Mouse (Mus musculus) embryonic facial prominence, embryonic 12.5 days (tissue): ENCODE measurements around the gene Asb13. TPM values are rescaled to one million over a fixed set of nuclear protein-coding genes. Genes with fewer than 3 reads are reported as not detected.

Experiments used
- ATAC-seq: fragments of 200-750 bp; cut with Nextera tagmentation; 2 replicates; pipeline ENCODE4 v1.8.0; 2017; ENCODE audit not compliant: insufficient number of reproducible peaks, insufficient read depth, low FRiP score, low TSS enrichment
- H3K27ac ChIP-seq: fragments of 300-500 bp; sonication (generic); 2 replicates; pipeline ENCODE4 v1.5.1; 2016; ENCODE audit warnings: mild to moderate bottlenecking
- H3K27me3 ChIP-seq: fragments of 300-500 bp; sonication (generic); 2 replicates; pipeline ENCODE4 v1.6.1; 2016; ENCODE audit warnings: mild to moderate bottlenecking, moderate library complexity
- H3K36me3 ChIP-seq: fragments of 300-500 bp; sonication (generic); 2 replicates; pipeline ENCODE4 v1.6.1; 2016; ENCODE audit warnings: mild to moderate bottlenecking
- H3K4me1 ChIP-seq: fragments of 300-500 bp; sonication (generic); 2 replicates; pipeline ENCODE4 v1.6.1; 2016
- H3K4me2 ChIP-seq: fragments of 300-500 bp; sonication (generic); replicated peaks from 2 replicates; pipeline ENCODE4 v1.6.1; 2016; ENCODE audit warnings: mild to moderate bottlenecking, moderate library complexity
- H3K4me3 ChIP-seq: fragments of 300-500 bp; sonication (generic); 2 replicates; pipeline ENCODE4 v1.5.1; 2016; ENCODE audit warnings: mild to moderate bottlenecking
- H3K9ac ChIP-seq: fragments of 300-500 bp; sonication (generic); 2 replicates; pipeline ENCODE4 v1.6.1; 2016; ENCODE audit warnings: mild to moderate bottlenecking, moderate library complexity
- H3K9me3 ChIP-seq: fragments of 300-500 bp; sonication (generic); 2 replicates; pipeline ENCODE4 v1.6.1; 2016; ENCODE audit warnings: mild to moderate bottlenecking, moderate library complexity
- WGBS: fragments of 180-500 bp; shearing (Covaris S2); methylation state at CpG from one replicate; pipeline ENCODE4 v1.1.7; 2016; 5-methylcytosine and 5-hydroxymethylcytosine counted together
- polyA plus RNA-seq: library from polyadenylated mRNA; unstranded; fragments of >200 nt; fragmentation: Nextera tagmentation; extraction: Ambion mirVana; gene quantifications from 2 replicates; pipeline ENCODE4 v1.2.1, GENCODE M21; 2016

Asb13 gene
- polyA plus RNA-seq, 1 experiment from 2014 or later: 11.2 TPM

DNA sequence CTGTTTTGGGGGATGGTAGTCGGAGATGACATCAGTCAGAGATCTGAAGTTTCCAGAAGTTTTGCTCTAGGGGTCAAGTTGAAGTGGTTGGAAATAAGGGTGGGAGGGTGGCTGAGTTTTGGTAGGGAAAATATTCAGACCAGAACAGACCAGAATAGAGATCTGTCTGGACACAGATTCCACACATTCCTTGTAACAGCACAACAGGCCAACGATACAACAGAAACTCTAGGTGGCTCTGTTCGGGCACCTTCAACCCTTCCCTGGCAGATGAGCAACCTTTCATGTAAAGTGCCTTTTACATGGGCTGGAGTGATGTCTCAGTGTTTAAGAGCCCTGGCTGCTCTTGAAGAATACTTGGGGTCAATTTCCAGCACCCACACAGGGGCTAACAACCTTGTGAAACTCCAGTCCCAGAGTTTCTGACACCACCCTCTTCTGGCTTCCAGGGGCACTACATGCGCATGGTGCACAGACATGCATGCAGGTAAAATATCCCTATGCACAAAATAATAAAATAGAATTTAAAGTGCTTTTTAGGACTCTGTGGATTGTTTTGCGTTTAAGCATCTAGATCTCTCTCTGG is 33.5 kb downstream of the Asb13 start:
- H3K27ac ChIP-seq: 0 out of 2 replicates have a peak overlapping the region, but pooled peaks have one; percentile 41
- no peak overlapping the region for H3K4me2 ChIP-seq
- H3K9me3 ChIP-seq: no peaks in the 10 kb centered on the region; the same call in 1 of the 2 replicates
- H3K9ac ChIP-seq: no peak overlapping the region
- H3K4me1 ChIP-seq: peaks cover 17% of the 10 kb centered on the region
- no peak for ATAC-seq
- no peaks in the 10 kb centered on the region for H3K27me3 ChIP-seq
- H3K36me3 ChIP-seq: no peaks in the 10 kb centered on the region
- WGBS: 79% methylated on average over 5 of the region's 5 CpGs
- H3K4me3 ChIP-seq: no peak overlapping the region

DNA sequence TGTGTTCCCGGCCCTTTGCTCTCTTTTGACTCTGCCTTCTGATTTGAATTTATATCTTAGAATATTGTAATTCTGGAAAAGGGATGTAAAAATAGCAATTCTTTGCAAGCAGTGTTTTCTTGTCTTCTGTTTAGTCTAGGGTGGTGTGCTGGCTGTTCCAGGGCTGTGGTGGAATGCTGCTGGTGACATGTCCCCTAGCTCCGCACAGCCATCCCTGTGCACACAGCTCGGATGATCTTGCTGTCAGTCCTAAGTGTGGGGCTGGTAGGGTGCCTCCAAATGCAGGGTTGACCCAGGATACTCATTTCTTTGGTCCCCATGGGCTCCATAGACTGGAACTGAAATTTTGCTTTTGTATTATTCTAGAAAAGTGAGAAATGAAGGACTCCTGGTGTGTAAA is 34.2 kb downstream of the Asb13 start:
- H3K27ac ChIP-seq: no peak overlapping the region
- no peaks in the 10 kb centered on the region for H3K27me3 ChIP-seq
- H3K36me3 ChIP-seq: no peaks in the 10 kb centered on the region
- H3K9ac ChIP-seq: no peak overlapping the region
- 89% methylated on average over 3 of the region's 3 CpGs for WGBS
- H3K4me3 ChIP-seq: no peak overlapping the region
- no peaks in the 10 kb centered on the region; the same call in 1 of the 2 replicates for H3K9me3 ChIP-seq
- peaks cover 17% of the 10 kb centered on the region for H3K4me1 ChIP-seq
- no peak overlapping the region for H3K4me2 ChIP-seq
- ATAC-seq: no peak

DNA sequence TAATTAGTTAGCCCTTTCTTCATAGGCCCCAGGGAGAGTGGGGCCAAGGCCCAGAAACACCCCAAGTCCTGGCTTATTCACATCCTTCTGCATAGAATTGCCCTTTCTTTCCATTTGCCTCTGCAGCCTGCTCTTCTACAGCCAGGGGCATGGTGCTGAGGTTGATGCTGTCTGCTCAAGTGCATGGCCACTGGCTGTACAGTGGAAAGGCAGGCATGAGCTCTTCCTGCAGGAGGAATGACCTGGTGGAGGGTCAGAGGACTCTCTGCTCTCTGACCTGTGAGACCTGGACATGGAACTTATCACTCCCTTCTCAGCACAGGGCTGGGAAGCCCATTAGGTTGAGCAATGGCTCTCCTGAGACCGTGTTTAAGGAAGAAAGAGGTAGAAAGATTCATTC is 35.8 kb downstream of the Asb13 start:
- ATAC-seq: no peak
- Histone ChIP-seq H3K4me3 (no peak overlapping the region), H3K27me3 (no peaks in the 10 kb centered on the region), H3K36me3 (no peaks in the 10 kb centered on the region), H3K27ac (peak overlapping the region; percentile 24), H3K9me3 (no peaks in the 10 kb centered on the region; the same call in 1 of the 2 replicates), H3K4me2 (no peak overlapping the region), H3K4me1 (peaks cover 21% of the 10 kb centered on the region), H3K9ac (no peak overlapping the region)
- 58% methylated on average over 1 of the region's 1 CpGs for WGBS

DNA sequence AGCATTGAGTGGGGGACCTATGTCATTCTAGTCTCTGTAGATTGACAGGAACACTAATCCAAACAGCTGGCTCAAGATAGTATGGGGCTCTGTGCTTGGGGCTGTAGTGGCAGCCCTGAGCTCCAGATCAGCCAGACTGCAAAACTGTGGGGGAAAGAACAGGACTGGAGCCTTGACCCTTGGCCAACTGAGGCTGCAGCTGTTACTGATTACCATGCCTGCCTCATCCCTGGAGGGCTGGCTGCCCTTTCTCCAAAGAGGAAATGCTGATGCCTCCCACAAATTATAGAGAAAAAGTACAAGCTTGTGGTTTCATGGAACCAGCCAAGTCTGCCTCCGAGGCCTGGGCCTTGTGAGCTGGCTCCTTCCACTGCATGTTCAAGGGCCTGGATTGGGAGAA is 36.2 kb downstream of the Asb13 start:
- WGBS: 39% methylated on average over 1 of the region's 1 CpGs
- H3K36me3 ChIP-seq: no peaks in the 10 kb centered on the region
- no peaks in the 10 kb centered on the region for H3K27me3 ChIP-seq
- no peaks in the 10 kb centered on the region; the same call in 1 of the 2 replicates for H3K9me3 ChIP-seq
- H3K9ac ChIP-seq: no peak overlapping the region
- H3K4me1 ChIP-seq: peaks cover 21% of the 10 kb centered on the region
- no peak overlapping the region for H3K4me3 ChIP-seq
- ATAC-seq: peak; percentile 31; the same call in 1 of the 2 replicates
- H3K27ac ChIP-seq: peak overlapping the region; percentile 24
- H3K4me2 ChIP-seq: no peak overlapping the region

DNA sequence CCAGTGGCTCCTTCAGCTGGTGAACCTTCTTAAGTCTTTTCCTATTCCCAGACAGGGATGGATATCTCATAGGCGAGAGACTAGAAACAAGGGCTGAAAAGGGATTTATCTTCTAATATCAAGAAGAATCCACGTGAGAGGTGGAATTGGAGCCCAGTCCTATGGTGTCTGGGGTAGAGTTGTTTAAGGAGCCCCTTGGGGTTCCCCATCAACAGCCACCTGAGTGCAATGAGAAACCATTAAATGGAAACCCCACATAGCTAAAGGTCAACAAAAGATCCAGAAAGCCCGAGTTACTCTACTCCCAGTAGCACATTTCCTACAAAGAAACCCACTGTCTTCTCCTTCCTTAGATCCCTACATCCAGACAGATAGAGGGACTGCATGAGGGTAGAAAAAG is 39.3 kb downstream of the Asb13 start:
- peaks cover 21% of the 10 kb centered on the region for H3K4me1 ChIP-seq
- H3K27me3 ChIP-seq: no peaks in the 10 kb centered on the region
- H3K4me3 ChIP-seq: no peak overlapping the region
- no peaks in the 10 kb centered on the region for H3K36me3 ChIP-seq
- WGBS: 60% methylated on average over 3 of the region's 3 CpGs
- no peaks in the 10 kb centered on the region; the same call in 1 of the 2 replicates for H3K9me3 ChIP-seq
- ATAC-seq: no peak
- H3K4me2 ChIP-seq: no peak overlapping the region
- H3K9ac ChIP-seq: no peak overlapping the region
- 0 out of 2 replicates have a peak overlapping the region, but pooled peaks have one; percentile 41 for H3K27ac ChIP-seq

GRCm38 (mm10) chr13:3673622-3674021 is 39.8 kb downstream of the Asb13 start:
- WGBS: 43% methylated on average over 4 of the region's 4 CpGs
- Histone ChIP-seq H3K4me3 (no peak overlapping the region), H3K9ac (no peak overlapping the region), H3K4me2 (no peak overlapping the region), H3K36me3 (no peaks in the 10 kb centered on the region), H3K27ac (0 out of 2 replicates have a peak overlapping the region, but pooled peaks have one; percentile 41), H3K27me3 (no peaks in the 10 kb centered on the region), H3K9me3 (no peaks in the 10 kb centered on the region; the same call in 1 of the 2 replicates), H3K4me1 (peaks cover 21% of the 10 kb centered on the region)
- ATAC-seq: peak; percentile 63; the same call in 1 of the 2 replicates

- Histone ChIP-seq H3K4me1 (0 out of 2 replicates have a peak, but pooled peaks cover 5% of the 10 kb centered on the region), H3K4me2 (no peak overlapping the region), H3K27me3 (no peaks in the 10 kb centered on the region), H3K27ac (no peak overlapping the region), H3K4me3 (no peak overlapping the region), H3K36me3 (no peaks in the 10 kb centered on the region), H3K9ac (no peak overlapping the region), H3K9me3 (no peaks in the 10 kb centered on the region; the same call in 1 of the 2 replicates)
- 78% methylated on average over 4 of the region's 4 CpGs for WGBS
- no peak for ATAC-seq
These were observed 42.0 kb downstream of the Asb13 start for GRCm38 (mm10) chr13:3675855-3676254.

GRCm38 (mm10) chr13:3679098-3679497 is 45.3 kb downstream of the Asb13 start:
- no peak overlapping the region for H3K9ac ChIP-seq
- no peak for ATAC-seq
- no peaks in the 10 kb centered on the region for H3K36me3 ChIP-seq
- 87% methylated on average over 4 of the region's 4 CpGs for WGBS
- no peaks in the 10 kb centered on the region for H3K27me3 ChIP-seq
- H3K9me3 ChIP-seq: no peaks in the 10 kb centered on the region
- no peak overlapping the region for H3K27ac ChIP-seq
- H3K4me2 ChIP-seq: no peak overlapping the region
- H3K4me1 ChIP-seq: no peaks in the 10 kb centered on the region
- H3K4me3 ChIP-seq: no peak overlapping the region

GRCm38 (mm10) chr13:3686306-3686705 is 52.5 kb downstream of the Asb13 start:
- no peak overlapping the region for H3K4me2 ChIP-seq
- H3K9ac ChIP-seq: no peak overlapping the region
- H3K4me3 ChIP-seq: no peak overlapping the region
- H3K9me3 ChIP-seq: no peaks in the 10 kb centered on the region
- no peaks in the 10 kb centered on the region for H3K27me3 ChIP-seq
- H3K4me1 ChIP-seq: no peaks in the 10 kb centered on the region
- H3K36me3 ChIP-seq: no peaks in the 10 kb centered on the region
- no peak for ATAC-seq
- no peak overlapping the region for H3K27ac ChIP-seq
- WGBS: 71% methylated on average over 1 of the region's 1 CpGs

DNA sequence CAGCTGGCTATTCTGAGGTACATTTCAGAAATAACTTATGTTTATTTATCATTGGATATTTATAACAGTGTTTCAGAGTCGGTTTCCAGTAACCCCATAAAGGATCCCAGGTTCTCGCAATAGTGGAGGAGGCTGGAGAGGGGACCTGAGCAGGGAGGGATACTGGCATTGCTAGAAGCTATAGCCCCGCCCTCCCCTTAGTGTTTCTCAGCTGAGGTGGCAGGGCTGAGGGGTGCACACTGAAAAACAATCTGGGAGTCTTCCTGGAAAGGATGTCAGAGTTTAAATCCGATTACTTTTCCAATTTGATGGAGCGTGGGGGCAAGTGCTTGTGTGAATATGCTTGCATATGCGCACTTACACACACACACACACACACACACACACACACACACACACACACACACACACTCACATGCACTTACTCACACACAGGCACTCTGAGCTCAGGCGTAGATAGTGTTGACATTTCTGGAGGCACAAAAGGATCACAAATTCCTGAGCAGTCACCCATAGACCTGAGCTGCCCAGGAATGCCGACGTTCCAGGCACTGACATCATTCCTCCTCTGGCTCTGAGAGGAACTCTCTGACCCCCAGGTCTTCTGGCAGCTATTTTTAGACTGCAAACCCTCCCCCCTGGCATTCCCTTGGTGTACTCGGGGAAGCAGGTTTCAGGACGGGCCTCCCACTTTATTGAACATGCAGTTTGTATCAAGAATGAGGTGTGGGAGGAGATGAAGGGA is 60.9 kb downstream of the Asb13 start:
- Histone ChIP-seq H3K4me2 (peak overlapping the region; percentile 13; the same call in 1 of the 2 replicates), H3K27ac (peak overlapping the region; percentile 78), H3K36me3 (no peaks in the 10 kb centered on the region), H3K9ac (0 out of 2 replicates have a peak overlapping the region, but pooled peaks have one; percentile 15), H3K4me3 (no peak overlapping the region), H3K4me1 (peaks cover 26% of the 10 kb centered on the region), H3K27me3 (no peaks in the 10 kb centered on the region), H3K9me3 (no peaks in the 10 kb centered on the region)
- WGBS: 10% methylated on average over 11 of the region's 11 CpGs
- peak; percentile 87 for ATAC-seq

- no peak overlapping the region for H3K9ac ChIP-seq
- no peaks in the 10 kb centered on the region for H3K36me3 ChIP-seq
- peak overlapping the region; percentile 64 for H3K27ac ChIP-seq
- 65% methylated on average over 8 of the region's 8 CpGs for WGBS
- no peaks in the 10 kb centered on the region for H3K27me3 ChIP-seq
- peaks cover 29% of the 10 kb centered on the region for H3K4me1 ChIP-seq
- no peaks in the 10 kb centered on the region for H3K9me3 ChIP-seq
- no peak overlapping the region for H3K4me2 ChIP-seq
- H3K4me3 ChIP-seq: no peak overlapping the region
- no peak for ATAC-seq
These were observed 63.3 kb downstream of the Asb13 start for GRCm38 (mm10) chr13:3696977-3697735.
